Mouse (Mus musculus): Measurements from ENCODE around the gene Eif2ak3. TPM values are rescaled to one million over a fixed set of nuclear protein-coding genes. Genes with fewer than 3 reads are reported as not detected.

Gene Eif2ak3
- 4.1 and 4.8 TPM in 2 replicates for polyA plus RNA-seq (2015; fragmentation: Nextera tagmentation; extraction: Ambion mirVana)

DNA sequence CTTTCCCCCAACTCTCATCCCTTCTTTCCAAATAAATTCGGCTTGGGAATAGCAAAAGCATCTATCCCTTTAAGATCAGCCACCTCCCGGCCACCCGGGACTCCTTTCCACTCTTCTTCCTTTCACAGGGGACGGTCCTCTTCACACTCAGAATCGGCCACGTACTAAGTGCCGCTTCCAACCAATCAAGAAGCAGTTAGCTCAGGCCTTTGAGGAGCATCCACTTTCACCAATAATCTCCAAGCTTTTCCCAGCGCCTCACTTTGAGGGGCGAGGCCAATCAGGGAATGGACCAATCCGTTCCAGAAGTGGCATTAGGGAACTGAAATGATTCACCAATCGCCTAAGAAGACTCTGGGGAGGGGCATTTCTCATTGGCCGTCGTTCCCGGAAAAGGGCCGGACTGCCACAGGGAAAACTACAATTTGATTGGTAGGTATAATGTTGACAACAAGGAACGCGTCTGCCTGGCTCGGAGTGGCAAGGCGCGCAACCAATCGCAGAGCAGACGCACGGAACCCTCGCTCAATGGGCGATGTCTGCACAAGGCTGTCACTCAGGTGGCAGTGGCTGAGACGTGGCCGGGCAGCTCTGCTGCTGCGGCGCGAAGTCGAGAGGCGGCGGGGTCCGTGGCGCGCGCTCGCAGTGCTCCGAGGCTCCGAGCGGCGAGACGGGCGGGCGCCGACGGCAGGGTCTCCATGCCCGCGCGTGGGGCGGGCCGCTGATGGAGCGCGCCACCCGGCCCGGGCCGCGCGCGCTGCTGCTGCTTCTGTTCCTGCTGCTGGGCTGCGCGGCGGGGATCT, at the start of gene Eif2ak3:
Gene Eif2ak3 (plus strand): TSS at position 514 of the 803 bp plus-strand sequence.
- Histone ChIP-seq H3K9me3 (replicated peaks; ENCODE audit: control insufficient read depth, low read length) (no peaks in the 10 kb centered on the region), H3K4me2 (ENCODE audit: low read depth, low read length) (peak within 1 kb of the TSS; percentile 89), H3K9ac (ENCODE audit: low read depth, low read length) (peak within 1 kb of the TSS; percentile 75), H3K27me3 (ENCODE audit: control insufficient read depth, insufficient read depth, low read depth, low read length) (no peaks in the 10 kb centered on the region), H3K4me3 (ENCODE audit: low read depth, low read length) (peak within 1 kb of the TSS; percentile 82), H3K27ac (ENCODE audit: low read length) (peak within 1 kb of the TSS; percentile 89), H3K36me3 (ENCODE audit: control insufficient read depth, insufficient read depth) (no peaks in the 10 kb centered on the region), H3K4me1 (ENCODE audit: control insufficient read depth, low read depth, low read length) (peaks cover 25% of the 10 kb centered on the region)
- peak; percentile 95 for ATAC-seq (ENCODE audit: low read depth)
- under 1% methylated on average over 63 of the region's 63 CpGs for WGBS (ENCODE audit: insufficient replicate concordance)

DNA sequence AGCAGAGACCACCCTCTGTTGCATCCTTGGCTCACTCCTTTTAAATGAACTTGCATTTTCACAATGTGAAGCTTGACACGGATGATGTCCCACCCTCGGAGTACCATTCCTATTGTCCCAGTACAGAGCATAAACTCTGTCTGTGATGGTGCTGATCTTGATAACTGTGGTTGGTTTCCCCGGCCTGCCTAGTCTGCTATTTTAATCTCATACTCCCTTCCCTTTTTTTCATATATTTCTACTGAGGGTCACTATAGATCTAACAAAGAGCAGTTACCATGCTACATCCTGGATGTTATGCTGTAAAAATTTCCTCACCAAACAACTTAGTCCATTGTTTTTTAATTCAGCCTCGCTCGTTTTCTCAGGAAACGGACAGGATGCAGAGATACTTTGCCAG, 47.4 kb upstream of the Eif2ak3 start:
- no peaks in the 10 kb centered on the region for H3K9me3 ChIP-seq (replicated peaks; ENCODE audit: control insufficient read depth, low read length)
- no peak overlapping the region for H3K4me3 ChIP-seq (ENCODE audit: low read depth, low read length)
- H3K36me3 ChIP-seq (ENCODE audit: control insufficient read depth, insufficient read depth): no peaks in the 10 kb centered on the region
- no peak overlapping the region for H3K9ac ChIP-seq (ENCODE audit: low read depth, low read length)
- no peak for ATAC-seq (ENCODE audit: low read depth)
- H3K4me1 ChIP-seq (ENCODE audit: control insufficient read depth, low read depth, low read length): peaks cover 26% of the 10 kb centered on the region
- H3K27me3 ChIP-seq (ENCODE audit: control insufficient read depth, insufficient read depth, low read depth, low read length): no peaks in the 10 kb centered on the region
- 46% methylated on average over 6 of the region's 6 CpGs for WGBS (ENCODE audit: insufficient replicate concordance)
- no peak overlapping the region for H3K4me2 ChIP-seq (ENCODE audit: low read depth, low read length)
- no peak overlapping the region; the same call in 1 of the 2 replicates for H3K27ac ChIP-seq (ENCODE audit: low read length)

GRCm38 (mm10) chr6:70797581-70798251, 46.6 kb upstream of the Eif2ak3 start:
- WGBS (ENCODE audit: insufficient replicate concordance): 8% methylated on average over 9 of the region's 9 CpGs
- no peak overlapping the region; the same call in 1 of the 2 replicates for H3K27ac ChIP-seq (ENCODE audit: low read length)
- no peaks in the 10 kb centered on the region for H3K36me3 ChIP-seq (ENCODE audit: control insufficient read depth, insufficient read depth)
- ATAC-seq (ENCODE audit: low read depth): peak; percentile 70
- H3K9me3 ChIP-seq (replicated peaks; ENCODE audit: control insufficient read depth, low read length): no peaks in the 10 kb centered on the region
- peak overlapping the region; percentile 40; the same call in 1 of the 2 replicates for H3K9ac ChIP-seq (ENCODE audit: low read depth, low read length)
- H3K27me3 ChIP-seq (ENCODE audit: control insufficient read depth, insufficient read depth, low read depth, low read length): no peaks in the 10 kb centered on the region
- H3K4me3 ChIP-seq (ENCODE audit: low read depth, low read length): no peak overlapping the region
- peaks cover 25% of the 10 kb centered on the region for H3K4me1 ChIP-seq (ENCODE audit: control insufficient read depth, low read depth, low read length)
- H3K4me2 ChIP-seq (ENCODE audit: low read depth, low read length): peak overlapping the region; percentile 21; the same call in 1 of the 2 replicates

DNA sequence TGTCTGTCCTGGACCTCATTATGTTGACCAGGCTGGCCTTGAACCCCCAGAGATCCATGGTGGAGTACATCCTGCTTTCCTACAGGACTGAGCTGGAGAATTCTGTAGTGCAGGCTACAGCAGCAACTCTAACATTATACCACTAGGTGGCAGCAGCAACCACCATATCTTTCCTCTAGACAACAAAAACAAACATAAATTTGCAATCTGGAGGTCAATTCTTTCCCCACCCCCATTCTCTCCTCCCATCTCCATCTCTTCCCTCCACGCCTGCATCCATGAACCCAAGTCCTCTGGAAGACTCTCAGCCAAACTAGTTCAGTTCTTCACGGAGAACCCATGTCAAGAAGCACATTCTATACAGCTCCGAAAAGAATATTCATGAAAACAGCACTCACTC, 39.7 kb upstream of the Eif2ak3 start:
- no peak overlapping the region for H3K27ac ChIP-seq (ENCODE audit: low read length)
- ATAC-seq (ENCODE audit: low read depth): no peak

GRCm38 (mm10) chr6:70805267-70805666, 39.0 kb upstream of the Eif2ak3 start:
- Histone ChIP-seq H3K27me3 (ENCODE audit: control insufficient read depth, insufficient read depth, low read depth, low read length) (no peaks in the 10 kb centered on the region), H3K36me3 (ENCODE audit: control insufficient read depth, insufficient read depth) (no peaks in the 10 kb centered on the region), H3K4me2 (ENCODE audit: low read depth, low read length) (peak overlapping the region; percentile 59), H3K9ac (ENCODE audit: low read depth, low read length) (peak overlapping the region; percentile 4; the same call in 1 of the 2 replicates), H3K27ac (ENCODE audit: low read length) (peak overlapping the region; percentile 10; the same call in 1 of the 2 replicates), H3K9me3 (replicated peaks; ENCODE audit: control insufficient read depth, low read length) (no peaks in the 10 kb centered on the region), H3K4me3 (ENCODE audit: low read depth, low read length) (peak overlapping the region; percentile 32), H3K4me1 (ENCODE audit: control insufficient read depth, low read depth, low read length) (peaks cover 11% of the 10 kb centered on the region)
- WGBS (ENCODE audit: insufficient replicate concordance): 6% methylated on average over 7 of the region's 7 CpGs
- peak; percentile 76 for ATAC-seq (ENCODE audit: low read depth)

More for the DNA sequence above, 39.7 kb upstream of the Eif2ak3 start:
- H3K9me3 ChIP-seq (replicated peaks; ENCODE audit: control insufficient read depth, low read length): no peaks in the 10 kb centered on the region
- no peaks in the 10 kb centered on the region for H3K27me3 ChIP-seq (ENCODE audit: control insufficient read depth, insufficient read depth, low read depth, low read length)
- peaks cover 11% of the 10 kb centered on the region for H3K4me1 ChIP-seq (ENCODE audit: control insufficient read depth, low read depth, low read length)
- H3K36me3 ChIP-seq (ENCODE audit: control insufficient read depth, insufficient read depth): no peaks in the 10 kb centered on the region
- WGBS (ENCODE audit: insufficient replicate concordance): 25% methylated on average over 3 of the region's 3 CpGs
- no peak overlapping the region for H3K4me3 ChIP-seq (ENCODE audit: low read depth, low read length)
- H3K9ac ChIP-seq (ENCODE audit: low read depth, low read length): no peak overlapping the region
- peak overlapping the region; percentile 59 for H3K4me2 ChIP-seq (ENCODE audit: low read depth, low read length)

DNA sequence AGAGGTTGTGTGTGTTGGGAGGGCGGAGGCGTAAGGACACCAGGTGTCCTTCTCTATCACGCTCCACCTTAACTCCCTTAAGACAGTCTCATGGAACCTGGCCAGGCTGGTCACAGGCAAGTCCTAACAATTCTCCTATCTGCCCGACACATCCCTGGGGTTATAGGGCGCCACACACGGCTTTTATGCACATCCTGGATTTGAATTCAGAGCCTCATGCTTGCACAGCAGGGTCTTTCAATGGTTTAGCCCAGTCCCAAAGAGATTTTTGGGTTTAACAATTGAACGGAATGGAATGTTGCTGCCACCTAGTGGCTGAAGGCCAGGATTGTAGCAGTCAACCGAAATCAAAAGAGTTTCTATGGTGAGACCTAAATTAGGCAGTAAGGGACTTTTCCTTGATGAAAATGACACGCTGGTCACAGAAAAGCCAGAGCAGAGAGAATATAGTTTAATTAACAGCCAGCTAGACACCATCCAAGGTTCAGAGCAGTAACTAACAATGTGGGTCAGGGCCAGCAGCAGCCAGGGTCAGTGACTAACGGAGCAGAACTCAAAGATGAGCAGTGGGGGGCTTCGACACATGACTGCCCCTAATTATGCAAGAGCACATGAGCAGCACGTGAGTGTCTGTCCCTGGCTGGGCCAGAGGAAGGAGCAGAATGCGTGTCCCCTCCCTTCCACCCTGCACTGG, 38.3 kb upstream of the Eif2ak3 start:
- no peaks in the 10 kb centered on the region for H3K27me3 ChIP-seq (ENCODE audit: control insufficient read depth, insufficient read depth, low read depth, low read length)
- H3K4me1 ChIP-seq (ENCODE audit: control insufficient read depth, low read depth, low read length): peaks cover 11% of the 10 kb centered on the region
- no peaks in the 10 kb centered on the region for H3K9me3 ChIP-seq (replicated peaks; ENCODE audit: control insufficient read depth, low read length)
- WGBS (ENCODE audit: insufficient replicate concordance): 22% methylated on average over 13 of the region's 13 CpGs
- peak; percentile 56 for ATAC-seq (ENCODE audit: low read depth)
- no peaks in the 10 kb centered on the region for H3K36me3 ChIP-seq (ENCODE audit: control insufficient read depth, insufficient read depth)
- peak overlapping the region; percentile 59 for H3K4me2 ChIP-seq (ENCODE audit: low read depth, low read length)
- H3K9ac ChIP-seq (ENCODE audit: low read depth, low read length): no peak overlapping the region
- peak overlapping the region; percentile 27; the same call in 1 of the 2 replicates for H3K4me3 ChIP-seq (ENCODE audit: low read depth, low read length)
- H3K27ac ChIP-seq (ENCODE audit: low read length): no peak overlapping the region

- no peaks in the 10 kb centered on the region for H3K36me3 ChIP-seq (ENCODE audit: control insufficient read depth, insufficient read depth)
- H3K4me1 ChIP-seq (ENCODE audit: control insufficient read depth, low read depth, low read length): peaks cover 11% of the 10 kb centered on the region
- ATAC-seq (ENCODE audit: low read depth): no peak
- no peak overlapping the region for H3K4me3 ChIP-seq (ENCODE audit: low read depth, low read length)
- no peak overlapping the region for H3K27ac ChIP-seq (ENCODE audit: low read length)
- 57% methylated on average over 1 of the region's 1 CpGs for WGBS (ENCODE audit: insufficient replicate concordance)
- no peak overlapping the region for H3K4me2 ChIP-seq (ENCODE audit: low read depth, low read length)
- no peaks in the 10 kb centered on the region for H3K27me3 ChIP-seq (ENCODE audit: control insufficient read depth, insufficient read depth, low read depth, low read length)
- no peaks in the 10 kb centered on the region for H3K9me3 ChIP-seq (replicated peaks; ENCODE audit: control insufficient read depth, low read length)
- H3K9ac ChIP-seq (ENCODE audit: low read depth, low read length): no peak overlapping the region
These were observed 37.8 kb upstream of the Eif2ak3 start for GRCm38 (mm10) chr6:70806514-70806912.

GRCm38 (mm10) chr6:70810524-70810923, 33.8 kb upstream of the Eif2ak3 start:
- no peaks in the 10 kb centered on the region for H3K27me3 ChIP-seq (ENCODE audit: control insufficient read depth, insufficient read depth, low read depth, low read length)
- H3K9ac ChIP-seq (ENCODE audit: low read depth, low read length): no peak overlapping the region
- no peak overlapping the region for H3K4me3 ChIP-seq (ENCODE audit: low read depth, low read length)
- H3K4me1 ChIP-seq (ENCODE audit: control insufficient read depth, low read depth, low read length): peaks cover 4% of the 10 kb centered on the region
- no peaks in the 10 kb centered on the region for H3K36me3 ChIP-seq (ENCODE audit: control insufficient read depth, insufficient read depth)
- H3K27ac ChIP-seq (ENCODE audit: low read length): no peak overlapping the region
- WGBS (ENCODE audit: insufficient replicate concordance): 44% methylated on average over 1 of the region's 1 CpGs
- no peak overlapping the region for H3K4me2 ChIP-seq (ENCODE audit: low read depth, low read length)
- H3K9me3 ChIP-seq (replicated peaks; ENCODE audit: control insufficient read depth, low read length): no peaks in the 10 kb centered on the region
- no peak for ATAC-seq (ENCODE audit: low read depth)

Data from liver, embryonic 16.5 days (tissue).